Mouse (Mus musculus) MEL (cell line): ENCODE measurements at regions not wholly inside any gene's neighbourhood (a gene's known extent, or its start where the extent isn't known, plus 50 kb on each side); places are given as distances from the start of the nearest gene placed in this dataset.

ENCODE experiments used
- CTCF ChIP-seq, 3 experiments: IDR thresholded peaks in 2 of 3; conservative IDR thresholded peaks in 1 of 3; 2 replicates each; pipeline ENCODE4 v1.5.1; 2011 to 2012; ENCODE audit warnings: low read length in 3 of 3, low read depth in 2 of 3, mild to moderate bottlenecking in 2 of 3, improper control_type of control experiment in 1 of 3, inconsistent platforms in 1 of 3, mixed read lengths in 1 of 3, moderate library complexity in 1 of 3; ENCODE audit not compliant: control insufficient read depth in 1 of 3, insufficient read depth in 1 of 3, poor library complexity in 1 of 3, severe bottlenecking in 1 of 3
- POLR2A ChIP-seq, 2 experiments: IDR thresholded peaks; 2 replicates each; pipeline ENCODE4 v1.6.1; 2011 to 2012; ENCODE audit warnings: low read length in 2 of 2, mild to moderate bottlenecking in 2 of 2, control low read depth in 1 of 2, improper control_type of control experiment in 1 of 2, low read depth in 1 of 2, moderate library complexity in 1 of 2; ENCODE audit not compliant: control insufficient read depth in 1 of 2, insufficient read depth in 1 of 2, poor library complexity in 1 of 2

GRCm38 (mm10) chr11:19774010-19774409, 150.2 kb upstream of the Spred2 start:
- TF ChIP-seq POLR2A (IDR thresholded peaks at IDR 0.05; ENCODE audit: control insufficient read depth in 1 of 2, insufficient read depth in 1 of 2, low read depth in 1 of 2, low read length in 2 of 2, poor library complexity in 1 of 2), result no peak
- no peak for TF ChIP-seq CTCF (IDR thresholded peaks at IDR 0.05 in 2 of 3, conservative IDR thresholded peaks at IDR 0.05 in 1 of 3; ENCODE audit: control insufficient read depth in 1 of 3, insufficient read depth in 1 of 3, low read depth in 2 of 3, low read length in 3 of 3, poor library complexity in 1 of 3, severe bottlenecking in 1 of 3)
